Mouse (Mus musculus): ENCODE data around the gene Mllt6. TPM values are rescaled to one million over a fixed set of nuclear protein-coding genes. Genes with fewer than 3 reads are reported as not detected.

Gene Mllt6
- total and polyA plus RNA-seq, 3 experiments, result 17.2 to 17.6 TPM; not detected in 1

- peaks cover 0 to under 1% of the 10 kb centered on the region in 2 experiments; a peak in 2 of 4 replicates for H3K36me3 ChIP-seq (ENCODE audit: control insufficient read depth in 1 of 2, insufficient read depth in 2 of 2, low read length in 2 of 2)
- H3K4me1 ChIP-seq (ENCODE audit: control insufficient read depth in 1 of 2, insufficient read depth in 2 of 2, low read length in 2 of 2), result peaks cover 0 to 13% of the 10 kb centered on the region in 2 experiments; a peak in 3 of 4 replicates
- H3K27ac ChIP-seq (ENCODE audit: control insufficient read depth, low read depth, low read length), result no peak overlapping the region
- no peak for DNase-seq (ENCODE audit: low read depth, low spot score)
- H3K79me2 ChIP-seq (ENCODE audit: control insufficient read depth, insufficient read depth, low read length, poor library complexity), result peaks cover 8% of the 10 kb centered on the region; the same call in 1 of the 2 replicates
- H3K9ac ChIP-seq (ENCODE audit: control insufficient read depth, low read depth, low read length, poor library complexity, severe bottlenecking), result no peak overlapping the region
- H3K9me3 ChIP-seq (replicated peaks; ENCODE audit: insufficient read depth, low read length), result no peaks in the 10 kb centered on the region
- H3K4me3 ChIP-seq (ENCODE audit: control insufficient read depth in 1 of 2, insufficient read depth in 1 of 2, low read depth in 2 of 2, low read length in 2 of 2), result no peak overlapping the region
- no peak for TF ChIP-seq MAX (IDR thresholded peaks at IDR 0.05; ENCODE audit: low read length)
- no peak for TF ChIP-seq MEF2A (IDR thresholded peaks at IDR 0.05; ENCODE audit: extremely low read depth, insufficient replicate concordance, low read depth, low read length, poor library complexity, severe bottlenecking)
- no peak for TF ChIP-seq MYC (IDR thresholded peaks at IDR 0.05; ENCODE audit: low read depth, low read length)
- H3K27me3 ChIP-seq (ENCODE audit: control insufficient read depth in 1 of 2, insufficient read depth in 2 of 2, low read length in 2 of 2), result no peaks in the 10 kb centered on the region
Observed at GRCm38 (mm10) chr11:97696669-97697068, 33.5 kb downstream of the Mllt6 start.

GRCm38 (mm10) chr11:97697199-97697890 lies 34.1 kb downstream of the Mllt6 start:
- Histone ChIP-seq H3K27ac (ENCODE audit: control insufficient read depth, low read depth, low read length) (no peak overlapping the region), H3K27me3 (ENCODE audit: control insufficient read depth in 1 of 2, insufficient read depth in 2 of 2, low read length in 2 of 2) (no peaks in the 10 kb centered on the region)
- TF ChIP-seq MAFK (IDR thresholded peaks at IDR 0.05; ENCODE audit: borderline replicate concordance, low read depth, low read length), result no peak
- no peak for TF ChIP-seq TAL1 (IDR thresholded peaks at IDR 0.05; ENCODE audit: low read length)
- TF ChIP-seq SIN3A (IDR thresholded peaks at IDR 0.05; ENCODE audit: low read length), result no peak
- TF ChIP-seq GATA1 (IDR thresholded peaks at IDR 0.05; ENCODE audit: low read depth, low read length), result peak; percentile 46; the same call in 1 of the 2 replicates
- no peak for TF ChIP-seq RCOR1 (IDR thresholded peaks at IDR 0.05; ENCODE audit: low read depth, low read length)
- no peak for TF ChIP-seq NRF1 (IDR thresholded peaks at IDR 0.05; ENCODE audit: insufficient read depth, low read depth, low read length, poor library complexity, severe bottlenecking)
- no peak for TF ChIP-seq GABPA (IDR thresholded peaks at IDR 0.05; ENCODE audit: low read depth, low read length)
- TF ChIP-seq POLR2AphosphoS2 (IDR thresholded peaks at IDR 0.05; ENCODE audit: low read length), result no peak
- TF ChIP-seq TBP (IDR thresholded peaks at IDR 0.05; ENCODE audit: low read depth, low read length), result peak; percentile 94
- no peak for TF ChIP-seq UBTF (IDR thresholded peaks at IDR 0.05; ENCODE audit: borderline replicate concordance, insufficient read depth, low read depth, low read length)
- TF ChIP-seq RAD21 (IDR thresholded peaks at IDR 0.05; ENCODE audit: low read depth, low read length), result no peak
- TF ChIP-seq JUND (IDR thresholded peaks at IDR 0.05; ENCODE audit: low read depth, low read length), result no peak

More at GRCm38 (mm10) chr11:97697199-97697890, 34.1 kb downstream of the Mllt6 start:
- H3K4me3 ChIP-seq (ENCODE audit: control insufficient read depth in 1 of 2, insufficient read depth in 1 of 2, low read depth in 2 of 2, low read length in 2 of 2), result no peak overlapping the region
- H3K79me2 ChIP-seq (ENCODE audit: control insufficient read depth, insufficient read depth, low read length, poor library complexity), result peaks cover 8% of the 10 kb centered on the region; the same call in 1 of the 2 replicates
- H3K36me3 ChIP-seq (ENCODE audit: control insufficient read depth in 1 of 2, insufficient read depth in 2 of 2, low read length in 2 of 2), result no peaks in the 10 kb centered on the region; a peak in 1 of 4 replicates
- H3K9ac ChIP-seq (ENCODE audit: control insufficient read depth, low read depth, low read length, poor library complexity, severe bottlenecking), result no peak overlapping the region
- H3K9me3 ChIP-seq (replicated peaks; ENCODE audit: insufficient read depth, low read length), result no peaks in the 10 kb centered on the region
- peaks cover 0 to 13% of the 10 kb centered on the region in 2 experiments; a peak in 3 of 4 replicates for H3K4me1 ChIP-seq (ENCODE audit: control insufficient read depth in 1 of 2, insufficient read depth in 2 of 2, low read length in 2 of 2)
- peak; percentile 47 for DNase-seq (ENCODE audit: low read depth, low spot score)

Measured in MEL (cell line).